Mouse (Mus musculus) erythroblast, adult 5-6 weeks (primary cell): ENCODE measurements around the gene Tia1. TPM values are rescaled to one million over a fixed set of nuclear protein-coding genes. Genes with fewer than 3 reads are reported as not detected.

Source experiments
- ATAC-seq: replicated peaks from 2 replicates; pipeline ENCODE4 v1.8.0; 2016; ENCODE audit warnings: moderate number of reproducible peaks, mild to moderate bottlenecking, moderate TSS enrichment, inconsistent platforms; ENCODE audit not compliant: poor library complexity, low FRiP score, severe bottlenecking
- total RNA-seq, 2 experiments: library from RNA; stranded (forward) in 1 of 2; stranded (reverse) in 1 of 2; fragments of 150-400 nt in 1 of 2; fragments of 200-764, 138-1000 nt in 1 of 2; gene quantifications; 2 replicates each; pipeline versions ENCODE4 v1.2.3 to v1.2.4; 2015 to 2017; ENCODE audit warnings: low replicate concordance in 2 of 2

Tia1 gene
- total RNA-seq, 2 experiments from 2014 or later, result 16.2 to 36.5 TPM

DNA sequence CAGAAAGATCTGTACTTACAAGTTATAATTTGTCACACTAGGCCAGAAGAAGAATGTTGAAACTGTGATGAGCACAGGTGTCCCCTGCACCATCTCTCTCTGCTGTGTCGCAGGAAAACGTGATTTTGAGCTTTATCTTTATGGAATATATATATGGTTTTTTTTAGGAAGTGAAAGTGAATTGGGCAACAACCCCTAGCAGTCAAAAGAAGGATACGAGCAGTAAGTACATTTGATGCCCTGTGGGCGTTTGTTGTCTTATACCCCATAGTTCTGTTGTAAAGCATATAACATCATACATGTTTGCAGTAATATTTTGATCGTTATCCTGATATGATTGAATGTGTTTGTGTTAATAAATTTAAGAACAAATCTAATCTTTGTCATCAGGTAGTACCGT, 14.7 kb downstream of the Tia1 start:
- no peak for ATAC-seq

DNA sequence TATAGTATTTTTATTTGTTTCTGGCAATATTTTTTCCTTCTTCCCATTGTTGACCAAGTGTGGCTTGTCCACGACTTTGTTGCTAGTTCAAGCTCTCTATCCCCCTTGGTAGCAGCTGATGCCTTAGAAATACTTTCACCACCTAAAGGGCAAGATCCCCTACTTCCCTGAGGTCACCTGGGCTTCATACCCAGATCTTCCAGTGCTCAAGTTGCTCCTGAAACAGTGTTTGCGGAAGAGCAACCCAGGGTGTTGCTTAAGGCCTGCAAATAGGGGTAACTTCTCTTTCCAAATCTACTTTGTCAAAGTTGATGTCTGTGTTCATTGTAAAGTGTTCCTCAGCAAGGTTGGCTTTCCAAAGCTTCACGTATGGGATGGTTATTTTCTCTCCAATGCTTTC, 15.2 kb downstream of the Tia1 start:
- no peak for ATAC-seq

GRCm38 (mm10) chr6:86420491-86420890, 16.5 kb downstream of the Tia1 start:
- no peak for ATAC-seq

DNA sequence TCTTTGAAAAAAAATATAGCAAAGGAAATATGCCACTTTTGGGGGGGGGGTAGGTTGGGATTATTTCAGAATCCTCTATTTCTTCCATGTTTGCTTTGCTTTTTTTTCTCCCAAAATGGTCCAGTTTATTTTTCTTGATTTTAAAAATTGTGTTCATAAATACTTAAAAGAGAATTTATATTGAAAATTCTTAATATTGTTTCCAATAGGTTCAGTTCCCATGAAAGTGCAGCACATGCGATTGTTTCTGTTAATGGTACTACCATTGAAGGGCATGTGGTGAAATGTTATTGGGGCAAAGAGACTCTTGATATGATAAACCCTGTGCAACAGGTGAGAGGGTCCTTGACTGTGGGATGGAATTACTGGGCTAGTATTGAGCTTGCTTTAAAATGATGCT, 22.3 kb downstream of the Tia1 start, which contains the start of gene Gm44790:
Gm44790 (plus strand) TSS at position 301 of the 400 bp plus-strand sequence.
- ATAC-seq, result no peak

DNA sequence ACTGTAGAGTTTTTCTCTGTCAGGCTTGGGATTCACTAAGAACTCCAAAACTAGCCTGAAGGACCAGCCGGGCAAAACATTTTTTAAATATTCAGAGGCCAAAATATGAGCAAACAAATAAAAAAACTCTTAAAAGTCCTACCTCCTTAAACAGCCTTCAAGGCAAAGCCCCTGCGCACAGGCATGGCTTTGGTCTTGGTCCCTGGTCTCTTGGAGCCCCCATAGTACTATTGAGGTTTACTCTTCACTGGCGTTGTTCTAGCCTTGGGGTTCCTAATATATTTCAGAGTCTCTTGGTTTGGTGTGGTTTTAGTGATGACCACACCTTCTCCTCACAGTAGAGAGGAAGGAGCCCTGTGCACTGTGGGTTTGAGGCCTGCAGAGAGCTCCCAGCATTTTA, 27.5 kb downstream of the Tia1 start:
- ATAC-seq, result no peak

DNA sequence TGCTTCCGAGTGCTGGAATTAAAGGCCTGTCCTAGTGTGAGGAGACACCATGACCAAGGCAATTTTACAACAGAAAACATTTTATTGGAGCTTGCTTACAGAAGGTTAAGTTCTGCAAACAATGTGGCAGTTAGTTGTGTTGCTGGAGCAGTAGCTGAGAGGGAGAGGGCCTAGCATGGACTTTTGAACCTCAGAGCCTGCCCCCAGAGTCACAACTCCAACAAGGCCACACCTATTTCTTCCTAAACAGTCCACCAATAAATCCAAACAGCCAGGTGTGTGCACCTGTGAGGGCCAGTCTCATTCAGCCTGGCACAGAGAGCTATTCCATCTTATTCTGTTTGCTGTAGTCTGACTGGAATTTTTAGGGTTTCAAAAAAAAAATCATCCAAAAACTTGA, 29.7 kb downstream of the Tia1 start:
- ATAC-seq, result no peak

GRCm38 (mm10) chr6:86437711-86438110, 33.7 kb downstream of the Tia1 start:
- peak; percentile 69 for ATAC-seq

DNA sequence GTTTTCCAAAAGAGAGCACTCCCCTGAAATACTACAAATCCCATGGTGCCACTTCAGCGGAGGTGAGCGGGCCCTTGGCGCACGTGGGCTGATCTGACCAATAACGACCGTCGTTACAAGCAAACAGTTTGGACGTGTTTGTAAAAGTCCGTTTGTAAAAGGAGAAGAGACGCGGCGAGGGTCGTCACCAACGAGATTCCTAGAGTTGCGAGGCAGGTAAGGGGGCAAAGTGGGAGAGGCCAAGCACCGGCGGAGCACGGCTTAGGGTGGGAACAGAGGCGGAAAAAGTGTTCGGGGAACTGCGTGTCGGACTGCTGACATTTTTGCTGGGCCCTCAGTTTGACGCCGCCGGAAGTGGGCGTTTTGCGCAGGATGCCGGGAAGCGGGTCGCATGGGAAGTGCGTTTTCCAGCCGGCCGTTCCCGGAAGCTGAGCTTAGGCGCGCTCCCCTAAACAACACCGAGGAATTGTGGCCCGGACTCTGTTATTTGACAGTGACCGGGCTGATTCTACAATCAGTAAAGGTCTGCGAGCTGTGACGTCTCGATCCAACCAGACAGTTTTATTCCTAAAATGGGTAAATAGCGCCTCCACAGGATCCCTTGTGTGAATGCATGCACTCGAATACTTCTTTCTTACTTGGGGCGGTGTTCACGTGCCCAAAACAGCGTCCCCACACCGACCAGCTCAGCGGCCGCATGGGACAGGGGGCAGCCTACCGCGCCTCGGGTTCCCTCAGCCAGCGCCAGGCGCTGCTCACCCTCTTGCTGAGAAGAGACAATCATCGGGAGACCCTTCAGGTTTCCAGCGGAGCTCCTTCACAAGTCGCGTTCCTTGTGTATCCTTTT, 34.5 kb downstream of the Tia1 start, which contains the start of gene C87436:
C87436 (plus strand) TSS at position 103 of the 847 bp plus-strand sequence.
- ATAC-seq, result peak; percentile 93

- no peak for ATAC-seq
Observed at GRCm38 (mm10) chr6:86439119-86439496, 35.1 kb downstream of the Tia1 start.

- no peak for ATAC-seq
Observed at GRCm38 (mm10) chr6:86439531-86439930, 35.5 kb downstream of the Tia1 start.

GRCm38 (mm10) chr6:86441571-86441970, 37.6 kb downstream of the Tia1 start:
- no peak for ATAC-seq

- no peak for ATAC-seq
Observed at GRCm38 (mm10) chr6:86445551-86445950, 41.5 kb downstream of the Tia1 start.

DNA sequence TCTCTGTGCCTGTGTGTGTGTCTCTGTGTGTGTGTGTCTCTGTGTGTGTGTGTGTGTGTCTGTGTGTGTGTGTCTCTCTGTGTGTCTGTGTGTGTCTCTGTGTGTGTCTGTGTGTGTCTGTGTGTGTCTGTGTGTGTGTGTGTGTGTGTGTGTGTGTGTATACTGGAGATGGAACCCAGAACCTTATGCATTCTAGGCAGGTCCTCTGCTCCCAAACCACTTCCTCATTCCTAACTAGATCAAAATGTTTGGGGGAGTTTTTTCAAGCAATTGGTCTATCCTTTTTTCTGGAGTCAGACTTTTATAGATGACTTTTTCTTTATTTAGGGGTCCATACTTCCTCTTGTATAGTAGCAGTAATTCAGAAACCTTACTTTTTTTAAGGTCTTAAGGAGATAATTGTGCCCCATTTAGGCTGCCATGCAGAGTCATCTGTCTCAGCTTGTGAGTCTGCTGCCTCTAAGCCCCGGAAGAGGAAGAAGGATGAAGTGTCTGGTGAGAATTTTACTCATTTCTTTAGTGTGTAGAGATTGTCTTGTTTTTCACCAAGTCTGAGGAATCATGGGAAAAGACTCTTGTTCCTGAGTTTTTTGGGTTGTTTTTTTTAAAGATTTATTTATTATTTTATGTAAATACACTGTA, 43.0 kb downstream of the Tia1 start:
- ATAC-seq, result no peak

DNA sequence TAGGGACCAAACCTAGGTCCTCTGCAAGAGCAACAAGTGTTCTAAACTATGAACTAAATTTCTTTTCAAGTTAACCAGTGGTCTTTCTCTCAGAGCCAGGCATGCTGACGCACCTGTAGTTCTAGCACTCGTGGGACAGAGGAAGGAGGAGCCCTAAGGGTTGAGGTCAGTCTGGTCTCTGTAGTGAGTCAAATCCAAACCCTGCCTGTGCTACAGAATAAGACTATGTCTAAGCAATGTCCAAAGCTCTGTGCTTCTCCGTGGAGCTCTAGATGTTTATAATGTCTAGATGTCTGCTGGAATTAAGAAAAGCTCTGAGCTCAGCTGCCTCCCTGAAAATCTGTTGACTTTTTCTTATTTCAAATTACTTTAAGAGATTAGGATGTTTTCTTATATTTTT, 52.7 kb downstream of the Tia1 start:
- no peak for ATAC-seq

GRCm38 (mm10) chr6:86463079-86463478, 59.1 kb downstream of the Tia1 start:
- ATAC-seq, result no peak

DNA sequence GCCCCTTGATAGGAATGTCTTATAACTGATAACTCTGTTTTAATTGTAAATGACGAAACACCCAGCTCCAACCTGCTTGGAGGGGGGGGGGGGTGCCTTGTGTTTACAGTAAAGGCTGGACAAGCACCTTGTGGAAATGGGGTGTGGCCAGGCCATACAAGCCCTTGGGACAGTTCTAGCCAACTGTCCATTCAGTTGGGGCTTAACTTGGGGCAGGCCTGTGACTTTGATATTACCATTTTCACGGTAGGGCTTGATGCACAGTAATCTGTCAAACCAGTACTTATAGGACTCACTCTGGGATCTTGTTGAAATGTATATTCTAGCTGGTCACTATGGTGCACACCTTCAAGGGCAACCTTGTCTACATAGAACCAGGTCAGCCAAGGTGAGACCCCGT, 67.3 kb downstream of the Tia1 start:
- ATAC-seq, result no peak

DNA sequence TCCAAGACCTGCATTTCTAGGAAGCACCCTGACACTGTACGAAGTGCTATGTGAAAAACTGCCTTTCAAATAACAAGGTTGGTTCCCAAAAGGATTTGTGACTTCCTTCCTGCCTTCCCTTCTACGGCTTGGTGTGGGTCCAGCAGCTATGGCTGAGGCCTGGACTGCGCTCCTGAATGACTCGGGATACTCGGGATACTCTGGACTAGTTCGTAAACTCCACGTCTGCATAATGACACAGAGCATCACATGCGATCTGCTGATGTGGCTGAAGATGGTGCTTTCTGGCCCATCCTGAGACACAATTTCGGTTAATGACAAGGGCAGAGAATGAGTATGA, 67.7 kb downstream of the Tia1 start:
- peak; percentile 58 for ATAC-seq

DNA sequence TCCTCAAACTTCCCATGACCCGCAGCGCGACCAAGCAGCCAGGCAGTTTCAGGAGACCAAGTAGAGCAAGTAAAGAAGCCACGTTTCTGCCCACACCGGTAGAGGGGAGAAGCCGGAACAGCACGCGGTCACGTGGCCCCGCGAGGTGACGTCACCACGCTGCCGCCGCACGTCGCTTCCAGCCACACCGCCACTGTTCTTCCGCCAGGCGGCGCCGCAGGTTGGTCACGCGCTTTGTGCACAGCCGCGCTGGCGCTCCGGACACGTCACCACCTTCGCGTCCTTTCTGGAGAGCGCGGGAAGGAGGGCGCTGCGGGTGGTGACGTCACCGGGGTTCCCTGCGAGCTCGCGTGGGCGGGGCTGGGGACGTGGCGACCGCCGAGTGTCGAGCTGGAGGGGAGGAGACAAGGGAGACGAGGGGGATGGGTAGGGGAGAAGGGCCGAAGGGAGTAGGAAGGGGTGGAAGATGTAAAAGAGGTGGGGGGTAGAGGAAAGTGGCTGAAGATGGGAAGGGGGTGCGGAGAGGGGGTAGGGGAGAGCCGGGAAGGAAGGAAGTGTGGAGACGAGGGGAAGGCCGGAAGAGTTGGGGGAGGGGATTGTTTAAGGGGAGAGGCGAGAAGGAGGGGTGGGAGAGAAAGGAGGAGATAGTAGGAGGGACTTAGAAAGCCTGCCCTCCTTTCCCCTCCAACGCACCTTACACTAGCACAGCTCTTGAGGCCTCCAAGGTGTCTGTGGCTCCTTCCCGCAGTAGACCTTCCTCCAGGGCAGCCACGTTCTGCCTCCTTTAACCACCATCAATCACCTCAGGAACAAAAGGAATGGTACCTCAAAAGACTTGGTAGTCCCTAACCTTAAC, 68.3 kb downstream of the Tia1 start:
- ATAC-seq, result peak; percentile 92

DNA sequence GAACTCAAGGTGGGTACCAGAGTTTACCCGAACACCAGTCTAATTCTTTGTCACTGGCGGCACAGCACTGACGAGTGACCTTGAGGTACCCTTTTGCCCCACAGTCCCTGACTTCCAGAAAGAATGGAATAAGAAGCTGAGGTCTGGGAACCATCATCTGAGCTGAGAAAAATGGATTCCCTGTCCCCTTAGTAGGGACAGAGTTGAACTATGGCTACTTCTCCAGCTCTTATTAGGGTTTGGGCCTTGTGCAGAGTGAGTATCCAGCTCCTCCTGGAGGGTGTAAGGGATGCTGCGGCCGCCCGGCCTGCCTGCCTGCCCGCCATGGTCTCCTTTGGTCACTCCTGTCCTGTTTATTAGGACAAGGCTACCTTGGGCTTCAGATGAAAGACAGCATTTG, 69.1 kb downstream of the Tia1 start:
- ATAC-seq, result no peak

DNA sequence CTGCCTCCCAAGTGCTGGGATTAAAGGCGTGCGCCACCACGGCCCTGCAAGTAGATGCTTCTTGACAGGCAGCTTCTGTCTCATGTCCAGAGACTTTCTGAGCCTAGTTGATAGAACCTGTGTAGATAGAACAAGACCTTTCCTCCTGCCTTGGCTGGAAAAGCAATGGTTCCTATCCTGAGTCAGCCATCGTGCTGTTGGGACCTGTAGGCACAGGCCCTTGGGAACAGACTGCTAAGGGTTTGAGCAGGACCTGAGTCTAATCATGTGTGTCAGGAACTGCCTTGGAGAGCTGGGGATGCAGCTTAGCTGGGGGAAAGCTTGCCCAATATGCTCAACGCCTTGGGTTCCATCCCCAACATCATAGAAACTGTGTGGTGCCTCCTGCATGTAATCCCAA, 70.1 kb downstream of the Tia1 start:
- ATAC-seq, result no peak
